Mouse (Mus musculus): ENCODE measurements around the gene Gm572. TPM values are rescaled to one million over a fixed set of nuclear protein-coding genes. Genes with fewer than 3 reads are reported as not detected.

Gene Gm572
- polyA plus RNA-seq, 1 experiment from 2014 or later, result not detected

GRCm38 (mm10) chr4:148711323-148711722 lies 68.2 kb downstream of the Gm572 start:
- Histone ChIP-seq H3K27ac (ENCODE audit: low read length) (no peak overlapping the region), H3K4me1 (ENCODE audit: control insufficient read depth, insufficient read depth, low read length) (peaks cover 6% of the 10 kb centered on the region), H3K4me2 (ENCODE audit: low read length) (no peak overlapping the region), H3K27me3 (ENCODE audit: control insufficient read depth, insufficient read depth, low read depth, low read length) (no peaks in the 10 kb centered on the region), H3K9ac (ENCODE audit: low read depth, low read length) (no peak overlapping the region), H3K9me3 (replicated peaks; ENCODE audit: control insufficient read depth, low read length, poor library complexity, severe bottlenecking) (no peaks in the 10 kb centered on the region), H3K4me3 (ENCODE audit: low read depth, low read length) (no peak overlapping the region), H3K36me3 (ENCODE audit: control insufficient read depth, insufficient read depth, low read length) (no peaks in the 10 kb centered on the region)
- 9% methylated on average over 10 of the region's 10 CpGs for WGBS
- ATAC-seq, result 0 out of 2 replicates have a peak, but pooled peaks have one; percentile 15

GRCm38 (mm10) chr4:148712632-148713031 lies 69.5 kb downstream of the Gm572 start:
- Histone ChIP-seq H3K9ac (ENCODE audit: low read depth, low read length) (no peak overlapping the region), H3K4me1 (ENCODE audit: control insufficient read depth, insufficient read depth, low read length) (peaks cover 6% of the 10 kb centered on the region), H3K4me3 (ENCODE audit: low read depth, low read length) (no peak overlapping the region), H3K9me3 (replicated peaks; ENCODE audit: control insufficient read depth, low read length, poor library complexity, severe bottlenecking) (no peaks in the 10 kb centered on the region), H3K27me3 (ENCODE audit: control insufficient read depth, insufficient read depth, low read depth, low read length) (no peaks in the 10 kb centered on the region), H3K4me2 (ENCODE audit: low read length) (no peak overlapping the region), H3K36me3 (ENCODE audit: control insufficient read depth, insufficient read depth, low read length) (no peaks in the 10 kb centered on the region), H3K27ac (ENCODE audit: low read length) (no peak overlapping the region)
- 41% methylated on average over 10 of the region's 10 CpGs for WGBS
- no peak for ATAC-seq

- no peak overlapping the region for H3K4me2 ChIP-seq (ENCODE audit: low read length)
- H3K9me3 ChIP-seq (replicated peaks; ENCODE audit: control insufficient read depth, low read length, poor library complexity, severe bottlenecking), result no peaks in the 10 kb centered on the region
- no peak overlapping the region for H3K4me3 ChIP-seq (ENCODE audit: low read depth, low read length)
- H3K9ac ChIP-seq (ENCODE audit: low read depth, low read length), result no peak overlapping the region
- 75% methylated on average over 8 of the region's 8 CpGs for WGBS
- ATAC-seq, result no peak
- H3K36me3 ChIP-seq (ENCODE audit: control insufficient read depth, insufficient read depth, low read length), result no peaks in the 10 kb centered on the region
- no peak overlapping the region for H3K27ac ChIP-seq (ENCODE audit: low read length)
- H3K27me3 ChIP-seq (ENCODE audit: control insufficient read depth, insufficient read depth, low read depth, low read length), result no peaks in the 10 kb centered on the region
- H3K4me1 ChIP-seq (ENCODE audit: control insufficient read depth, insufficient read depth, low read length), result peaks cover 3% of the 10 kb centered on the region
Observed at GRCm38 (mm10) chr4:148714064-148714463, 70.9 kb downstream of the Gm572 start.

GRCm38 (mm10) chr4:148714739-148715138 lies 71.6 kb downstream of the Gm572 start:
- Histone ChIP-seq H3K4me1 (ENCODE audit: control insufficient read depth, insufficient read depth, low read length) (peaks cover 3% of the 10 kb centered on the region), H3K36me3 (ENCODE audit: control insufficient read depth, insufficient read depth, low read length) (no peaks in the 10 kb centered on the region), H3K9me3 (replicated peaks; ENCODE audit: control insufficient read depth, low read length, poor library complexity, severe bottlenecking) (no peaks in the 10 kb centered on the region), H3K9ac (ENCODE audit: low read depth, low read length) (no peak overlapping the region), H3K27ac (ENCODE audit: low read length) (no peak overlapping the region), H3K27me3 (ENCODE audit: control insufficient read depth, insufficient read depth, low read depth, low read length) (no peaks in the 10 kb centered on the region), H3K4me3 (ENCODE audit: low read depth, low read length) (no peak overlapping the region), H3K4me2 (ENCODE audit: low read length) (no peak overlapping the region)
- ATAC-seq, result no peak
- WGBS, result 88% methylated on average over 12 of the region's 12 CpGs

- Histone ChIP-seq H3K4me3 (ENCODE audit: low read depth, low read length) (no peak overlapping the region), H3K36me3 (ENCODE audit: control insufficient read depth, insufficient read depth, low read length) (no peaks in the 10 kb centered on the region), H3K27ac (ENCODE audit: low read length) (no peak overlapping the region), H3K9ac (ENCODE audit: low read depth, low read length) (no peak overlapping the region), H3K4me1 (ENCODE audit: control insufficient read depth, insufficient read depth, low read length) (peaks cover 3% of the 10 kb centered on the region), H3K4me2 (ENCODE audit: low read length) (no peak overlapping the region), H3K27me3 (ENCODE audit: control insufficient read depth, insufficient read depth, low read depth, low read length) (no peaks in the 10 kb centered on the region), H3K9me3 (replicated peaks; ENCODE audit: control insufficient read depth, low read length, poor library complexity, severe bottlenecking) (no peaks in the 10 kb centered on the region)
- no peak for ATAC-seq
- WGBS, result 29% methylated on average over 3 of the region's 3 CpGs
Observed at GRCm38 (mm10) chr4:148715396-148715795, 72.3 kb downstream of the Gm572 start.

Other genes starting within 250 kb of the Gm572 start
- gene Ubiad1, start 198.5 kb upstream of the Gm572 start, polyA plus RNA-seq (2015; fragmentation: Nextera tagmentation; extraction: Ambion mirVana), result 19.8 and 20.5 TPM in 2 replicates
- gene Mtor, start 194.7 kb upstream of the Gm572 start, polyA plus RNA-seq (2015; fragmentation: Nextera tagmentation; extraction: Ambion mirVana), result 23.0 and 24.4 TPM in 2 replicates
- gene Angptl7, start 142.9 kb upstream of the Gm572 start, polyA plus RNA-seq (2015; fragmentation: Nextera tagmentation; extraction: Ambion mirVana), result 0.34 and 0.43 TPM in 2 replicates
- 92.3 and 93.1 TPM in 2 replicates for gene Exosc10, start 84.9 kb upstream of the Gm572 start, polyA plus RNA-seq (2015; fragmentation: Nextera tagmentation; extraction: Ambion mirVana)
- gene Srm, start 51.8 kb upstream of the Gm572 start, polyA plus RNA-seq (2015; fragmentation: Nextera tagmentation; extraction: Ambion mirVana), result 147 and 162 TPM in 2 replicates
- 1.2 TPM in 2 replicates for gene Masp2, start 40.8 kb upstream of the Gm572 start, polyA plus RNA-seq (2015; fragmentation: Nextera tagmentation; extraction: Ambion mirVana)
- 166 and 198 TPM in 2 replicates for gene Tardbp, start 16.3 kb upstream of the Gm572 start, polyA plus RNA-seq (2015; fragmentation: Nextera tagmentation; extraction: Ambion mirVana)
- 2.6 TPM in 2 replicates for gene Casz1, start 161.1 kb downstream of the Gm572 start, polyA plus RNA-seq (2015; fragmentation: Nextera tagmentation; extraction: Ambion mirVana)

Data from midbrain, embryonic 16.5 days (tissue).